Mouse (Mus musculus): Measurements from ENCODE around the gene Sh3rf1. TPM values are rescaled to one million over a fixed set of nuclear protein-coding genes. Genes with fewer than 3 reads are reported as not detected.

Sh3rf1 gene
- polyA plus RNA-seq, 2 experiments = 8.8 to 12.8 TPM

GRCm38 (mm10) chr8:61347526-61347925 is 123.9 kb downstream of the Sh3rf1 start:
- H3K4me2 ChIP-seq (replicated peaks; ENCODE audit: low read depth, low read length, severe bottlenecking) = no peak overlapping the region
- H3K36me3 ChIP-seq (ENCODE audit: control insufficient read depth, insufficient read depth, low read length) = peaks cover 11% of the 10 kb centered on the region
- DNase-seq (ENCODE audit: low spot score) (no peak), ATAC-seq (ENCODE audit: low FRiP score, low read depth) (no peak)
- TF ChIP-seq POLR2A (IDR thresholded peaks at IDR 0.05; ENCODE audit: borderline replicate concordance, extremely low read depth, insufficient read depth, insufficient read length) = no peak
- no peak overlapping the region for H3K9ac ChIP-seq (ENCODE audit: low read depth, low read length, severe bottlenecking)
- no peaks in the 10 kb centered on the region for H3K27me3 ChIP-seq (ENCODE audit: control insufficient read depth, insufficient read depth, low read length)
- H3K9me3 ChIP-seq (ENCODE audit: control insufficient read depth, low read length) = no peaks in the 10 kb centered on the region
- 85% methylated on average over 6 of the region's 6 CpGs for WGBS
- no peak overlapping the region for H3K27ac ChIP-seq (replicated peaks; ENCODE audit: low read depth, low read length)
- H3K4me1 ChIP-seq (ENCODE audit: control insufficient read depth, insufficient read depth, low read length) = peaks cover 3% of the 10 kb centered on the region; the same call in 1 of the 2 replicates
- H3K4me3 ChIP-seq (replicated peaks; ENCODE audit: low read length) = no peak overlapping the region

GRCm38 (mm10) chr8:61348029-61348428 is 124.4 kb downstream of the Sh3rf1 start:
- Histone ChIP-seq H3K27me3 (ENCODE audit: control insufficient read depth, insufficient read depth, low read length) (no peaks in the 10 kb centered on the region), H3K27ac (replicated peaks; ENCODE audit: low read depth, low read length) (no peak overlapping the region), H3K9me3 (ENCODE audit: control insufficient read depth, low read length) (no peaks in the 10 kb centered on the region), H3K36me3 (ENCODE audit: control insufficient read depth, insufficient read depth, low read length) (peaks cover 11% of the 10 kb centered on the region), H3K4me1 (ENCODE audit: control insufficient read depth, insufficient read depth, low read length) (no peaks in the 10 kb centered on the region), H3K4me2 (replicated peaks; ENCODE audit: low read depth, low read length, severe bottlenecking) (no peak overlapping the region), H3K9ac (ENCODE audit: low read depth, low read length, severe bottlenecking) (no peak overlapping the region), H3K4me3 (replicated peaks; ENCODE audit: low read length) (no peak overlapping the region)
- TF ChIP-seq POLR2A (IDR thresholded peaks at IDR 0.05; ENCODE audit: borderline replicate concordance, extremely low read depth, insufficient read depth, insufficient read length) = no peak
- ATAC-seq (ENCODE audit: low FRiP score, low read depth) (no peak), DNase-seq (ENCODE audit: low spot score) (no peak)
- 59% methylated on average over 5 of the region's 5 CpGs for whole genome bisulfite sequencing

GRCm38 (mm10) chr8:61348518-61348917 is 124.8 kb downstream of the Sh3rf1 start:
- TF ChIP-seq POLR2A (IDR thresholded peaks at IDR 0.05; ENCODE audit: borderline replicate concordance, extremely low read depth, insufficient read depth, insufficient read length) = no peak
- H3K27me3 ChIP-seq (ENCODE audit: control insufficient read depth, insufficient read depth, low read length) = no peaks in the 10 kb centered on the region
- DNase-seq (ENCODE audit: low spot score) = no peak
- ATAC-seq (ENCODE audit: low FRiP score, low read depth) = no peak
- no peak overlapping the region for H3K4me2 ChIP-seq (replicated peaks; ENCODE audit: low read depth, low read length, severe bottlenecking)
- H3K9ac ChIP-seq (ENCODE audit: low read depth, low read length, severe bottlenecking) = no peak overlapping the region
- no peaks in the 10 kb centered on the region for H3K4me1 ChIP-seq (ENCODE audit: control insufficient read depth, insufficient read depth, low read length)
- no peak overlapping the region for H3K4me3 ChIP-seq (replicated peaks; ENCODE audit: low read length)
- 59% methylated on average over 8 of the region's 8 CpGs for WGBS
- peaks cover 11% of the 10 kb centered on the region for H3K36me3 ChIP-seq (ENCODE audit: control insufficient read depth, insufficient read depth, low read length)
- H3K9me3 ChIP-seq (ENCODE audit: control insufficient read depth, low read length) = no peaks in the 10 kb centered on the region
- no peak overlapping the region for H3K27ac ChIP-seq (replicated peaks; ENCODE audit: low read depth, low read length)

- no peak overlapping the region for H3K4me3 ChIP-seq (replicated peaks; ENCODE audit: low read length)
- peaks cover 5% of the 10 kb centered on the region; the same call in 1 of the 2 replicates for H3K4me1 ChIP-seq (ENCODE audit: control insufficient read depth, insufficient read depth, low read length)
- TF ChIP-seq POLR2A (IDR thresholded peaks at IDR 0.05; ENCODE audit: borderline replicate concordance, extremely low read depth, insufficient read depth, insufficient read length) = no peak
- H3K9me3 ChIP-seq (ENCODE audit: control insufficient read depth, low read length) = no peaks in the 10 kb centered on the region
- no peak for ATAC-seq (ENCODE audit: low FRiP score, low read depth)
- H3K4me2 ChIP-seq (replicated peaks; ENCODE audit: low read depth, low read length, severe bottlenecking) = no peak overlapping the region
- no peaks in the 10 kb centered on the region for H3K27me3 ChIP-seq (ENCODE audit: control insufficient read depth, insufficient read depth, low read length)
- H3K9ac ChIP-seq (ENCODE audit: low read depth, low read length, severe bottlenecking) = no peak overlapping the region
- no peak for DNase-seq (ENCODE audit: low spot score)
- WGBS = 43% methylated on average over 9 of the region's 9 CpGs
- peaks cover 11% of the 10 kb centered on the region for H3K36me3 ChIP-seq (ENCODE audit: control insufficient read depth, insufficient read depth, low read length)
- no peak overlapping the region for H3K27ac ChIP-seq (replicated peaks; ENCODE audit: low read depth, low read length)
Measured at GRCm38 (mm10) chr8:61350443-61350842, 126.8 kb downstream of the Sh3rf1 start.

- H3K4me2 ChIP-seq (replicated peaks; ENCODE audit: low read depth, low read length, severe bottlenecking) = no peak overlapping the region
- peaks cover 8% of the 10 kb centered on the region; the same call in 1 of the 2 replicates for H3K4me1 ChIP-seq (ENCODE audit: control insufficient read depth, insufficient read depth, low read length)
- DNase-seq (ENCODE audit: low spot score) (no peak), ATAC-seq (ENCODE audit: low FRiP score, low read depth) (no peak)
- no peak overlapping the region for H3K9ac ChIP-seq (ENCODE audit: low read depth, low read length, severe bottlenecking)
- peaks cover 11% of the 10 kb centered on the region for H3K36me3 ChIP-seq (ENCODE audit: control insufficient read depth, insufficient read depth, low read length)
- H3K27me3 ChIP-seq (ENCODE audit: control insufficient read depth, insufficient read depth, low read length) = no peaks in the 10 kb centered on the region
- TF ChIP-seq POLR2A (IDR thresholded peaks at IDR 0.05; ENCODE audit: borderline replicate concordance, extremely low read depth, insufficient read depth, insufficient read length) = no peak
- WGBS = 92% methylated on average over 5 of the region's 5 CpGs
- no peaks in the 10 kb centered on the region for H3K9me3 ChIP-seq (ENCODE audit: control insufficient read depth, low read length)
- H3K27ac ChIP-seq (replicated peaks; ENCODE audit: low read depth, low read length) = no peak overlapping the region
- H3K4me3 ChIP-seq (replicated peaks; ENCODE audit: low read length) = no peak overlapping the region
Measured at GRCm38 (mm10) chr8:61351638-61352037, 128.0 kb downstream of the Sh3rf1 start.

GRCm38 (mm10) chr8:61355503-61355902 is 131.8 kb downstream of the Sh3rf1 start:
- H3K4me1 ChIP-seq (ENCODE audit: control insufficient read depth, insufficient read depth, low read length) = peaks cover 8% of the 10 kb centered on the region; the same call in 1 of the 2 replicates
- no peak overlapping the region for H3K4me2 ChIP-seq (replicated peaks; ENCODE audit: low read depth, low read length, severe bottlenecking)
- H3K9me3 ChIP-seq (ENCODE audit: control insufficient read depth, low read length) = no peaks in the 10 kb centered on the region
- 42% methylated on average over 5 of the region's 5 CpGs for WGBS
- TF ChIP-seq POLR2A (IDR thresholded peaks at IDR 0.05; ENCODE audit: borderline replicate concordance, extremely low read depth, insufficient read depth, insufficient read length) = no peak
- H3K9ac ChIP-seq (ENCODE audit: low read depth, low read length, severe bottlenecking) = no peak overlapping the region
- ATAC-seq (ENCODE audit: low FRiP score, low read depth) (peak; percentile 28; the same call in 1 of the 2 replicates), DNase-seq (ENCODE audit: low spot score) (peak; percentile 42)
- H3K36me3 ChIP-seq (ENCODE audit: control insufficient read depth, insufficient read depth, low read length) = peaks cover 4% of the 10 kb centered on the region; the same call in 1 of the 2 replicates
- H3K27ac ChIP-seq (replicated peaks; ENCODE audit: low read depth, low read length) = no peak overlapping the region; the same call in 1 of the 2 replicates
- H3K4me3 ChIP-seq (replicated peaks; ENCODE audit: low read length) = no peak overlapping the region
- no peaks in the 10 kb centered on the region for H3K27me3 ChIP-seq (ENCODE audit: control insufficient read depth, insufficient read depth, low read length)

All from limb, embryonic 14.5 days (tissue).